Mouse (Mus musculus) C2C12 (cell line): ENCODE measurements at regions not wholly inside any gene's neighbourhood (a gene's known extent, or its start where the extent isn't known, plus 50 kb on each side); places are given as distances from the start of the nearest gene placed in this dataset.

Experiments used
- CTCF ChIP-seq: IDR thresholded peaks from one replicate; pipeline ENCODE4 v1.5.1; 2011; ENCODE audit not compliant: control insufficient read depth, insufficient read depth, insufficient read length
- MYOD1 ChIP-seq: IDR thresholded peaks from one replicate; pipeline ENCODE4 v1.6.1; 2011; ENCODE audit warnings: low read depth; ENCODE audit not compliant: control insufficient read depth, insufficient read length
- MYOG ChIP-seq: IDR thresholded peaks from one replicate; pipeline ENCODE4 v1.6.1; 2011; ENCODE audit not compliant: control insufficient read depth, insufficient read length; ENCODE audit errors: extremely low read depth

GRCm38 (mm10) chr4:4299631-4300030 is 222.3 kb upstream of the Sdr16c6 start:
- peak; percentile 32 for TF ChIP-seq CTCF
- no peak for TF ChIP-seq MYOD1
- TF ChIP-seq MYOG, result no peak
